Mouse (Mus musculus): ENCODE data around the gene Rpl26. TPM values are rescaled to one million over a fixed set of nuclear protein-coding genes. Genes with fewer than 3 reads are reported as not detected.

Gene Rpl26
- polyA plus RNA-seq, 1 experiment from 2014 or later, result 795 TPM

GRCm38 (mm10) chr11:68893911-68894464 lies 7.4 kb upstream of the Rpl26 start:
- ATAC-seq (replicated peaks; ENCODE audit: insufficient number of reproducible peaks, low FRiP score, low TSS enrichment), result no peak
- 69% methylated on average over 12 of the region's 12 CpGs for WGBS (ENCODE audit: insufficient replicate concordance)

GRCm38 (mm10) chr11:68896247-68896646 lies 5.1 kb upstream of the Rpl26 start:
- WGBS (ENCODE audit: insufficient replicate concordance), result 83% methylated on average over 5 of the region's 5 CpGs
- peaks cover 2% of the 10 kb centered on the region; the same call in 1 of the 2 replicates for H3K27me3 ChIP-seq (ENCODE audit: control insufficient read depth, insufficient read depth, low read length)
- peaks cover 10% of the 10 kb centered on the region; the same call in 1 of the 2 replicates for H3K4me1 ChIP-seq (ENCODE audit: control insufficient read depth, insufficient read depth, low read length)

More at GRCm38 (mm10) chr11:68893911-68894464, 7.4 kb upstream of the Rpl26 start:
- H3K4me2 ChIP-seq, result no peak overlapping the region
- no peaks in the 10 kb centered on the region for H3K9me3 ChIP-seq (replicated peaks; ENCODE audit: control insufficient read depth, low read length)
- no peak overlapping the region for H3K27ac ChIP-seq (ENCODE audit: low read depth, low read length)
- H3K36me3 ChIP-seq (ENCODE audit: control insufficient read depth, insufficient read depth, low read length), result no peaks in the 10 kb centered on the region
- no peaks in the 10 kb centered on the region; the same call in 1 of the 2 replicates for H3K27me3 ChIP-seq (ENCODE audit: control insufficient read depth, insufficient read depth, low read length)
- H3K4me1 ChIP-seq (ENCODE audit: control insufficient read depth, insufficient read depth, low read length), result peaks cover 7% of the 10 kb centered on the region; the same call in 1 of the 2 replicates
- H3K9ac ChIP-seq (ENCODE audit: low read depth, low read length), result peak overlapping the region; percentile 39; the same call in 1 of the 2 replicates
- no peak overlapping the region for H3K4me3 ChIP-seq (ENCODE audit: low read depth, low read length)

GRCm38 (mm10) chr11:68897120-68897519 lies 4.3 kb upstream of the Rpl26 start:
- Histone ChIP-seq H3K27me3 (ENCODE audit: control insufficient read depth, insufficient read depth, low read length) (peaks cover 2% of the 10 kb centered on the region; the same call in 1 of the 2 replicates), H3K27ac (ENCODE audit: low read depth, low read length) (no peak overlapping the region), H3K4me2 (no peak overlapping the region), H3K36me3 (ENCODE audit: control insufficient read depth, insufficient read depth, low read length) (no peaks in the 10 kb centered on the region), H3K9ac (ENCODE audit: low read depth, low read length) (no peak overlapping the region), H3K4me1 (ENCODE audit: control insufficient read depth, insufficient read depth, low read length) (peaks cover 7% of the 10 kb centered on the region; the same call in 1 of the 2 replicates), H3K4me3 (ENCODE audit: low read depth, low read length) (no peak overlapping the region), H3K9me3 (replicated peaks; ENCODE audit: control insufficient read depth, low read length) (no peaks in the 10 kb centered on the region)
- WGBS (ENCODE audit: insufficient replicate concordance), result 36% methylated on average over 4 of the region's 4 CpGs
- ATAC-seq (replicated peaks; ENCODE audit: insufficient number of reproducible peaks, low FRiP score, low TSS enrichment), result no peak

More at GRCm38 (mm10) chr11:68896247-68896646, 5.1 kb upstream of the Rpl26 start:
- no peak overlapping the region for H3K4me2 ChIP-seq
- no peak overlapping the region for H3K4me3 ChIP-seq (ENCODE audit: low read depth, low read length)
- H3K36me3 ChIP-seq (ENCODE audit: control insufficient read depth, insufficient read depth, low read length), result no peaks in the 10 kb centered on the region
- no peak overlapping the region for H3K9ac ChIP-seq (ENCODE audit: low read depth, low read length)
- H3K27ac ChIP-seq (ENCODE audit: low read depth, low read length), result no peak overlapping the region
- ATAC-seq (replicated peaks; ENCODE audit: insufficient number of reproducible peaks, low FRiP score, low TSS enrichment), result no peak
- no peaks in the 10 kb centered on the region for H3K9me3 ChIP-seq (replicated peaks; ENCODE audit: control insufficient read depth, low read length)

GRCm38 (mm10) chr11:68897838-68898237 lies 3.5 kb upstream of the Rpl26 start:
- no peak for ATAC-seq (replicated peaks; ENCODE audit: insufficient number of reproducible peaks, low FRiP score, low TSS enrichment)
- no peak overlapping the region for H3K27ac ChIP-seq (ENCODE audit: low read depth, low read length)
- peaks cover under 1% of the 10 kb centered on the region; the same call in 1 of the 2 replicates for H3K36me3 ChIP-seq (ENCODE audit: control insufficient read depth, insufficient read depth, low read length)
- H3K9ac ChIP-seq (ENCODE audit: low read depth, low read length), result no peak overlapping the region
- H3K27me3 ChIP-seq (ENCODE audit: control insufficient read depth, insufficient read depth, low read length), result peaks cover 2% of the 10 kb centered on the region; the same call in 1 of the 2 replicates
- H3K4me3 ChIP-seq (ENCODE audit: low read depth, low read length), result no peak overlapping the region
- H3K9me3 ChIP-seq (replicated peaks; ENCODE audit: control insufficient read depth, low read length), result no peaks in the 10 kb centered on the region
- 67% methylated on average over 6 of the region's 6 CpGs for WGBS (ENCODE audit: insufficient replicate concordance)
- H3K4me1 ChIP-seq (ENCODE audit: control insufficient read depth, insufficient read depth, low read length), result peaks cover 9% of the 10 kb centered on the region; the same call in 1 of the 2 replicates
- H3K4me2 ChIP-seq, result no peak overlapping the region

- peaks cover 7% of the 10 kb centered on the region; the same call in 1 of the 2 replicates for H3K4me1 ChIP-seq (ENCODE audit: control insufficient read depth, insufficient read depth, low read length)
- no peak overlapping the region for H3K27ac ChIP-seq (ENCODE audit: low read depth, low read length)
- no peaks in the 10 kb centered on the region for H3K9me3 ChIP-seq (replicated peaks; ENCODE audit: control insufficient read depth, low read length)
- 0 out of 2 replicates have a peak, but pooled peaks cover 2% of the 10 kb centered on the region for H3K27me3 ChIP-seq (ENCODE audit: control insufficient read depth, insufficient read depth, low read length)
- H3K36me3 ChIP-seq (ENCODE audit: control insufficient read depth, insufficient read depth, low read length), result peaks cover 10% of the 10 kb centered on the region
- no peak overlapping the region for H3K4me2 ChIP-seq
- no peak overlapping the region for H3K9ac ChIP-seq (ENCODE audit: low read depth, low read length)
- 65% methylated on average over 6 of the region's 6 CpGs for WGBS (ENCODE audit: insufficient replicate concordance)
- no peak for ATAC-seq (replicated peaks; ENCODE audit: insufficient number of reproducible peaks, low FRiP score, low TSS enrichment)
- H3K4me3 ChIP-seq (ENCODE audit: low read depth, low read length), result no peak overlapping the region
Observed at GRCm38 (mm10) chr11:68898790-68899189, 2.6 kb upstream of the Rpl26 start.

- 83% methylated on average over 8 of the region's 8 CpGs for WGBS (ENCODE audit: insufficient replicate concordance)
- H3K4me1 ChIP-seq (ENCODE audit: control insufficient read depth, insufficient read depth, low read length), result peaks cover 7% of the 10 kb centered on the region; the same call in 1 of the 2 replicates
- H3K4me2 ChIP-seq, result no peak overlapping the region
- ATAC-seq (replicated peaks; ENCODE audit: insufficient number of reproducible peaks, low FRiP score, low TSS enrichment), result no peak
- H3K36me3 ChIP-seq (ENCODE audit: control insufficient read depth, insufficient read depth, low read length), result peaks cover 15% of the 10 kb centered on the region
- H3K27me3 ChIP-seq (ENCODE audit: control insufficient read depth, insufficient read depth, low read length), result 0 out of 2 replicates have a peak, but pooled peaks cover 2% of the 10 kb centered on the region
- no peak overlapping the region for H3K27ac ChIP-seq (ENCODE audit: low read depth, low read length)
- H3K9me3 ChIP-seq (replicated peaks; ENCODE audit: control insufficient read depth, low read length), result no peaks in the 10 kb centered on the region
- no peak overlapping the region for H3K4me3 ChIP-seq (ENCODE audit: low read depth, low read length)
- no peak overlapping the region for H3K9ac ChIP-seq (ENCODE audit: low read depth, low read length)
Observed at GRCm38 (mm10) chr11:68899815-68900214, 1.6 kb upstream of the Rpl26 start.

- peak overlapping the region; percentile 93 for H3K4me3 ChIP-seq (ENCODE audit: low read depth, low read length)
- peaks cover 7% of the 10 kb centered on the region; the same call in 1 of the 2 replicates for H3K4me1 ChIP-seq (ENCODE audit: control insufficient read depth, insufficient read depth, low read length)
- WGBS (ENCODE audit: insufficient replicate concordance), result 22% methylated on average over 31 of the region's 31 CpGs
- 0 out of 2 replicates have a peak, but pooled peaks have one; percentile 40 for ATAC-seq (replicated peaks; ENCODE audit: insufficient number of reproducible peaks, low FRiP score, low TSS enrichment)
- no peak overlapping the region for H3K27ac ChIP-seq (ENCODE audit: low read depth, low read length)
- peak overlapping the region; percentile 68 for H3K4me2 ChIP-seq
- no peaks in the 10 kb centered on the region for H3K9me3 ChIP-seq (replicated peaks; ENCODE audit: control insufficient read depth, low read length)
- 0 out of 2 replicates have a peak, but pooled peaks cover 2% of the 10 kb centered on the region for H3K27me3 ChIP-seq (ENCODE audit: control insufficient read depth, insufficient read depth, low read length)
- peak overlapping the region; percentile 67 for H3K9ac ChIP-seq (ENCODE audit: low read depth, low read length)
- H3K36me3 ChIP-seq (ENCODE audit: control insufficient read depth, insufficient read depth, low read length), result peaks cover 21% of the 10 kb centered on the region
Observed at GRCm38 (mm10) chr11:68900519-68901350, 648 bp upstream of the Rpl26 start.

- H3K27me3 ChIP-seq (ENCODE audit: control insufficient read depth, insufficient read depth, low read length), result 0 out of 2 replicates have a peak, but pooled peaks cover 2% of the 10 kb centered on the region
- H3K4me1 ChIP-seq (ENCODE audit: control insufficient read depth, insufficient read depth, low read length), result peaks cover 7% of the 10 kb centered on the region; the same call in 1 of the 2 replicates
- WGBS (ENCODE audit: insufficient replicate concordance), result 2% methylated on average over 10 of the region's 10 CpGs
- H3K36me3 ChIP-seq (ENCODE audit: control insufficient read depth, insufficient read depth, low read length), result peaks cover 26% of the 10 kb centered on the region
- no peak for ATAC-seq (replicated peaks; ENCODE audit: insufficient number of reproducible peaks, low FRiP score, low TSS enrichment)
- peak overlapping the region; percentile 87 for H3K27ac ChIP-seq (ENCODE audit: low read depth, low read length)
- peak overlapping the region; percentile 82 for H3K4me2 ChIP-seq
- peak overlapping the region; percentile 99 for H3K9ac ChIP-seq (ENCODE audit: low read depth, low read length)
- peak overlapping the region; percentile 93 for H3K4me3 ChIP-seq (ENCODE audit: low read depth, low read length)
- H3K9me3 ChIP-seq (replicated peaks; ENCODE audit: control insufficient read depth, low read length), result no peaks in the 10 kb centered on the region
Observed at GRCm38 (mm10) chr11:68902047-68902364, 623 bp downstream of the Rpl26 start.
